In the genomic region with DNA sequence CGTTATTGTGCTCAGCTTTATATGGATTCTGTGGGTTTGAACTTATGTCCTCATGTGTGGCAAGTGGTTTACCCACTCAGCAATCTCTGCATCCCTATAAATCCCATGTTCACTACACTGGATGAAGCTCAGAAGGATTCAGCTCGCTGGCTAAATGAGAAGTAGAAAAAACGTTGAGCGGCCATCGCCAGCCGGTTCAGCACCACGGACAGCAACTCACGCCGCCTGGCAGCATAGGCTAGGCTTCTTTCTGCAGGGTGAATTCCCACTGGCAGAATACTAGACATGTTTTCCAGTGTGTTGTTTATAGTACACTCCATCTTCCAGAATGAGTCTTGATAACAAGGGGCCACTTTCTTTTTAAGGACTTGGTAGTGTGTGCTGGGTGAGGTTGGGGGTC, we compare ENCODE assay signal across 9 mouse cellular contexts.
DNase-seq lines count a peak whose midpoint lies in the region; TF ChIP-seq lines count a peak whose summit lies in the region.
"Had no signal": no experiment of that assay in that cellular context is flagged by ENCODE, and none has a peak within 500 bp of the region (broad histone marks: within the 10 kb centered on the region; RNA-seq: fewer than 3 reads in every experiment).

No protein-coding gene starts in this region.

- no peaks in the 10 kb centered on the region for H3K27me3 ChIP-seq in cerebellum, adult 2 months (ENCODE audit: control insufficient read depth, insufficient read depth, low read length)

- 58% methylated on average over 9 of the region's 9 CpGs for WGBS in cerebellum, adult 2 months

- no peak for TF ChIP-seq CTCF in cerebellum, adult 2 months (IDR thresholded peaks at IDR 0.05; ENCODE audit: borderline replicate concordance, insufficient read depth, low read depth, low read length)

- no peak for TF ChIP-seq POLR2A in cerebellum, adult 2 months (IDR thresholded peaks at IDR 0.05; ENCODE audit: borderline replicate concordance, insufficient read depth, low read length)

- no peaks in the 10 kb centered on the region; the same call in none of the 2 replicates for H3K4me1 ChIP-seq in cerebellum, adult 2 months (ENCODE audit: control insufficient read depth, insufficient read depth, low read length)

- peak; percentile 4 to 53 for DNase-seq in heart, adult 18-20 months
- DNase-seq in heart, adult 8-10 months (ENCODE audit: low spot score), result no peak
- DNase-seq in thymus, postnatal 25 days, result peak; percentile 3
- DNase-seq in thymus, postnatal 36 days, result no peak
- peak; percentile 46 for DNase-seq in hindlimb bud, embryonic 11.5 days (ENCODE audit: extremely low spot score, low read depth, low spot score)
- DNase-seq in ovary, postnatal 14 days (ENCODE audit: low spot score), result peak; percentile 41
- no peak for DNase-seq in B cell, adult 2 months
- DNase-seq in cerebellum, adult 2 months, result no peak

- no peak overlapping the region for H3K27ac ChIP-seq in cerebellum, adult 2 months (ENCODE audit: insufficient read depth, low read length)
- H3K27ac ChIP-seq: macrophage had no signal

- H3K4me3 ChIP-seq in cerebellum, adult 2 months (replicated peaks; ENCODE audit: insufficient read depth, low read depth, low read length), result no peak overlapping the region

Comparison
In these comparisons a context has a peak if more than half of its experiments do, and no peak if none do; other contexts are left out.
1. DNase-seq: peak in heart, adult 18-20 months (2 of 2), thymus, postnatal 25 days (single experiment), hindlimb bud, embryonic 11.5 days (single experiment) and ovary, postnatal 14 days (single experiment); none in heart, adult 8-10 months (single experiment), thymus, postnatal 36 days (0 of 2), B cell, adult 2 months (0 of 2) and cerebellum, adult 2 months (0 of 2).